Mouse (Mus musculus): ENCODE measurements around the gene Zpr1.

- TF ChIP-seq CTCF (IDR thresholded peaks at IDR 0.05; ENCODE audit: low read depth) (no peak), EP300 (IDR thresholded peaks at IDR 0.05; ENCODE audit: low read depth) (no peak)
Observed at GRCm38 (mm10) chr9:46238850-46239249, 34.0 kb upstream of the Zpr1 start.
